Mouse (Mus musculus): ENCODE measurements around the gene Tril.

DNA sequence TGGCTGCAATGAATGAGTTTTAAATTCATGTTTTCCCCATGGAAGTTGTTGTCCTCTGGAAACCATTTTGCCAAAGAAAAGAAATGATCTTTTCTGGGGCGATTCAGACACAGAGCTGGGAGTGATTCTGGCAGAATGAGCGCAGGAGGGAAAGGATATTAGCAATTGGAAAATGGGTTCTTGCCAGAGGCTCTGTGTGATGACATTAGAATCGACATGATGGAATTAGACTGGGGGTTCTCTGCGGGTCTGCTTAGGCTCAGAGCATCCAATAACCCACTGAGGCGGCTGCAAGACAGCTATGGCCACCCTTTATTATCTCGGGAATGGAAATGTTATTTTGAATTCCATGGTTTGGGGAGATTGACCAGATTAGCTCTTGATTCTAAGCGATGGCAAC, 37.2 kb upstream of the Tril start:
- TF ChIP-seq FLI1 (IDR thresholded peaks at IDR 0.05; ENCODE audit: low read length) (no peak), GATA1 (IDR thresholded peaks at IDR 0.05; ENCODE audit: borderline replicate concordance, low read length) (no peak)

All from megakaryocyte, embryonic 14.5 days (primary cell).